Mouse (Mus musculus): Measurements from ENCODE around the gene D630003M21Rik.

GRCm38 (mm10) chr2:158180797-158181196, 48.2 kb downstream of the D630003M21Rik start:
- TF ChIP-seq CTCF (IDR thresholded peaks at IDR 0.05; ENCODE audit: low read depth, low read length) = peak; percentile 86
- no peak for TF ChIP-seq POLR2A (IDR thresholded peaks at IDR 0.05; ENCODE audit: extremely low read depth, insufficient read depth, low read length)
